Mouse (Mus musculus): ENCODE results near the gene St3gal3. TPM values are rescaled to one million over a fixed set of nuclear protein-coding genes. Genes with fewer than 3 reads are reported as not detected.
A peak's percentile ranks its signal among the peaks of the same experiment; 100 is the strongest.

The St3gal3 gene
- polyA plus RNA-seq, 1 experiment from 2014 or later: 7.3 TPM

DNA sequence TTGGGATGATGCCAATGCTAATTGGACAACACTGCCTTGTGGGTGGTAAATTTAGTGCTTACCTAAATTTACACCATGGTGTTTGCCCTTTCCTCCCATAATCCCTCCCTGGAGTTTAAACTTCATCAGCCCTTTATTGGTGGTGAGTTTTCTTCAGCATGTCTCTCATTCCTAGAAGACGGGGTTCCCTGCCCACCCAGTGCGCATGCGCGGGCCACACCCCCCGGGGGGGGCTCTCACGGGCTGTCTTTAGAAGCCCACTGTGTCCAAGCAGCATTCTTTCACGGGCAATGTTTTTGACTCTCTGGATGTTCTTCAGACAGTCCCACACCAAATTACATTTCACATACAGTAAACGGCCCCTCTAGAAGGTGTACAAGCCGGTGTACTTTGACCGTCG lies 44.3 kb downstream of the St3gal3 start:
- no peak for ATAC-seq (ENCODE audit: insufficient number of reproducible peaks, low FRiP score, low TSS enrichment, low read depth)
- no peak overlapping the region for H3K9ac ChIP-seq (ENCODE audit: low read length)

DNA sequence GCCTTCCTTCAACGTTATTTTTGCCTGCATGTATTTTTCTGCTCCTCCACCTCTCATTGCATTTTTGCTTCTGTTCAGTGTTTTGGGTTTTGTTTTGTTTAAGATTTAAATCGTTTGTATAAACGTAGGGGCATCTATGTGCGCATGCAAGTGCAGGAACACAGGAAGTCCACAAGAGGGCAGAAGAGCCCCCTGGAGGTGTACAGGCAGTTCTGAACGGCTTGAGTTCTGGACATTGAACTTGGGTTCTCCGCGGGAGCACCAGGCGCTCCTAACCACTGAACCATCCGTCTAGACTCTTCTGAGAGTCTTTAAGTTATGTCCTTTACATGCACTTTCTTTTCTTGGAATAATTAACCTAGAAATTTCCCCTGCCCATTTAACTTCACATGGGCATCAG lies 44.8 kb downstream of the St3gal3 start:
- Histone ChIP-seq H3K4me2 (ENCODE audit: low read depth, severe bottlenecking) (no peak overlapping the region), H3K9ac (ENCODE audit: low read length) (no peak overlapping the region), H3K9me3 (ENCODE audit: control insufficient read depth, low read length) (no peaks in the 10 kb centered on the region), H3K27me3 (ENCODE audit: control insufficient read depth, insufficient read depth, low read length) (no peaks in the 10 kb centered on the region), H3K36me3 (ENCODE audit: control insufficient read depth, insufficient read depth, low read length) (no peaks in the 10 kb centered on the region), H3K4me3 (ENCODE audit: low read depth, low read length) (no peak overlapping the region), H3K4me1 (ENCODE audit: control insufficient read depth, insufficient read depth, low read length) (no peaks in the 10 kb centered on the region), H3K27ac (replicated peaks; ENCODE audit: low read depth, low read length) (no peak overlapping the region)
- no peak for ATAC-seq (ENCODE audit: insufficient number of reproducible peaks, low FRiP score, low TSS enrichment, low read depth)
- DNase-seq (ENCODE audit: low spot score): peak; percentile 41
- 59% methylated on average over 9 of the region's 9 CpGs for WGBS

More for the DNA sequence above, 44.3 kb downstream of the St3gal3 start:
- Histone ChIP-seq H3K4me2 (ENCODE audit: low read depth, severe bottlenecking) (no peak overlapping the region), H3K4me3 (ENCODE audit: low read depth, low read length) (no peak overlapping the region), H3K9me3 (ENCODE audit: control insufficient read depth, low read length) (no peaks in the 10 kb centered on the region), H3K36me3 (ENCODE audit: control insufficient read depth, insufficient read depth, low read length) (no peaks in the 10 kb centered on the region), H3K27me3 (ENCODE audit: control insufficient read depth, insufficient read depth, low read length) (no peaks in the 10 kb centered on the region), H3K27ac (replicated peaks; ENCODE audit: low read depth, low read length) (no peak overlapping the region), H3K4me1 (ENCODE audit: control insufficient read depth, insufficient read depth, low read length) (no peaks in the 10 kb centered on the region)
- 91% methylated on average over 11 of the region's 11 CpGs for WGBS
- no peak for DNase-seq (ENCODE audit: low spot score)

DNA sequence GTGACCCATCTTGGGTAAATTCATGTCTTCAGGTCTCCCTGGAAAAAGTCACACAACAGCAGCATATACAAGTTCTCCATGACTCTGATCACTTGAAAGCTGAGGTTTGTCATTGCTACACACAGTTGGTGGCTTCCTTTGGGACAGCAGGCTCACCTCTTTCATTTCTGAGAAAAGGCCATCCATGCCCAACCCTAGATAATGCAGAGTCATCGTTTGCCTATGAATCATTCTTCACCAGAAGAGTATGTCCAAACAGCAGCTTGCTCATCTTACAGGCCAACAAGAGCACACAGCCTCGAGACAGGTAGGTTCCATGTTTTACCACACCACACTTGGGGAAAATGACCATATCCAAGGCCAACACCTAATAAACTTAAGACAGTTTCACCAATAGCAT lies 45.9 kb downstream of the St3gal3 start:
- H3K4me1 ChIP-seq (ENCODE audit: control insufficient read depth, insufficient read depth, low read length): no peaks in the 10 kb centered on the region
- H3K27me3 ChIP-seq (ENCODE audit: control insufficient read depth, insufficient read depth, low read length): no peaks in the 10 kb centered on the region
- H3K9ac ChIP-seq (ENCODE audit: low read length): no peak overlapping the region
- H3K36me3 ChIP-seq (ENCODE audit: control insufficient read depth, insufficient read depth, low read length): no peaks in the 10 kb centered on the region
- no peaks in the 10 kb centered on the region for H3K9me3 ChIP-seq (ENCODE audit: control insufficient read depth, low read length)
- WGBS: 81% methylated on average over 2 of the region's 2 CpGs
- no peak overlapping the region for H3K4me2 ChIP-seq (ENCODE audit: low read depth, severe bottlenecking)
- H3K4me3 ChIP-seq (ENCODE audit: low read depth, low read length): no peak overlapping the region
- H3K27ac ChIP-seq (replicated peaks; ENCODE audit: low read depth, low read length): no peak overlapping the region
- ATAC-seq (ENCODE audit: insufficient number of reproducible peaks, low FRiP score, low TSS enrichment, low read depth) (no peak), DNase-seq (ENCODE audit: low spot score) (no peak)

DNA sequence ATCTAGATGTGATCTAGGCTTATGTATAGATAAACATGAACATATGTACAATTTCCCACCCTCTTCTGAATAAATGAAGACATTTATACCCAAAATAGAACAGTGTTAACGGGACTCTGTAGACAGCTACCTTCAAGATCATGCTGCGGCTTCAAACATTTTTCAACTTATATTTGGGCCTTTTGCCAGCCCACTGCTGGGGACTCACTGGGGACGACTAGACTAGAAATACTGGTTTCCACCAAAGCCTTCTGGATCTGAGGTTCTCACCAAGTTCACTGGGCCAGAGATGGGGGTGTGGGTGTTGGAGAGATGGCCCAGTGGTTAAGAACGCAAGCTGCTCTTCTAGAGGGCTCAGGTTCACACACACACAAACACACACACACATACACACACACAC lies 49.7 kb downstream of the St3gal3 start:
- WGBS: 70% methylated on average over 4 of the region's 4 CpGs
- no peaks in the 10 kb centered on the region for H3K36me3 ChIP-seq (ENCODE audit: control insufficient read depth, insufficient read depth, low read length)
- H3K27ac ChIP-seq (replicated peaks; ENCODE audit: low read depth, low read length): no peak overlapping the region
- no peaks in the 10 kb centered on the region for H3K27me3 ChIP-seq (ENCODE audit: control insufficient read depth, insufficient read depth, low read length)
- H3K9ac ChIP-seq (ENCODE audit: low read length): no peak overlapping the region
- H3K4me3 ChIP-seq (ENCODE audit: low read depth, low read length): no peak overlapping the region
- peaks cover 4% of the 10 kb centered on the region; the same call in 1 of the 2 replicates for H3K4me1 ChIP-seq (ENCODE audit: control insufficient read depth, insufficient read depth, low read length)
- H3K9me3 ChIP-seq (ENCODE audit: control insufficient read depth, low read length): no peaks in the 10 kb centered on the region
- no peak for ATAC-seq (ENCODE audit: insufficient number of reproducible peaks, low FRiP score, low TSS enrichment, low read depth)
- no peak for DNase-seq (ENCODE audit: low spot score)
- no peak overlapping the region for H3K4me2 ChIP-seq (ENCODE audit: low read depth, severe bottlenecking)

DNA sequence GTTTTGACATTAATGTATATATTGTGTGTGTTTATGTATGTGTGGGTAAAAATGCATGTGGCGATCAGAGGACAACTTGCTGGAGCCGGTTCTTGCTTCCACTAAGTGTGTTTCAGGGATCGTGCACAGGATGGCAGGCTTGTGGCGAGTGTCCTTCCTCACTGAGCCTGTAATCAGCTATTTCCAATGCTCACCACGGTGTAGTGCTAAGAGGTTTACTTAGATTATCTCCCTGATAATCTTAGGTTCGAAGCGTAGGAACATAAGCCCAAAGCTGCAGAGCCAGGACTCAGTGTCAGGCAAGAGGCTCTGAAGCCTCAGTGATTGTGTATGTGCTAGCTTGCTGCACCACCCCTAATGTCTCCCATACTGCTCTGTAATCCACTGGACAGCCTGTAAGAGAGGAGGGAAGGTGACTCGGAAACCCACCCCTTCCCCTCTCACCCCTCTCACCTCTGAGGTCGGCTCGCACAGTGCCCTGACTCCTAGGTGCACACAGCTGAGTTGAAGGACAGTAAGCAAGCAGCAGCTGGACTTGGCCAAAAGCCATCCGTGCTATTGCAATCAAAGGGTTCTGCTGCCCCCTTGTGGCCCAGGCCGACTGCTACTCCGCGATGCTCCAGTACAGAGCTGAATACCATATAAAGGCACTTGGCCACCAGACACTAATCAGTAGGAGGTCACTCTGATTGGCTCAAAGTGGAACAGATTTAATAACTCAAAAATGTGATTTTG lies 51.3 kb downstream of the St3gal3 start:
- Histone ChIP-seq H3K9me3 (ENCODE audit: control insufficient read depth, low read length) (no peaks in the 10 kb centered on the region), H3K4me2 (ENCODE audit: low read depth, severe bottlenecking) (no peak overlapping the region), H3K36me3 (ENCODE audit: control insufficient read depth, insufficient read depth, low read length) (no peaks in the 10 kb centered on the region), H3K27me3 (ENCODE audit: control insufficient read depth, insufficient read depth, low read length) (no peaks in the 10 kb centered on the region), H3K4me1 (ENCODE audit: control insufficient read depth, insufficient read depth, low read length) (peaks cover 4% of the 10 kb centered on the region; the same call in 1 of the 2 replicates), H3K9ac (ENCODE audit: low read length) (no peak overlapping the region), H3K27ac (replicated peaks; ENCODE audit: low read depth, low read length) (no peak overlapping the region), H3K4me3 (ENCODE audit: low read depth, low read length) (no peak overlapping the region)
- DNase-seq (ENCODE audit: low spot score) (peak; percentile 98), ATAC-seq (ENCODE audit: insufficient number of reproducible peaks, low FRiP score, low TSS enrichment, low read depth) (peak; percentile 84)
- 36% methylated on average over 14 of the region's 14 CpGs for WGBS

DNA sequence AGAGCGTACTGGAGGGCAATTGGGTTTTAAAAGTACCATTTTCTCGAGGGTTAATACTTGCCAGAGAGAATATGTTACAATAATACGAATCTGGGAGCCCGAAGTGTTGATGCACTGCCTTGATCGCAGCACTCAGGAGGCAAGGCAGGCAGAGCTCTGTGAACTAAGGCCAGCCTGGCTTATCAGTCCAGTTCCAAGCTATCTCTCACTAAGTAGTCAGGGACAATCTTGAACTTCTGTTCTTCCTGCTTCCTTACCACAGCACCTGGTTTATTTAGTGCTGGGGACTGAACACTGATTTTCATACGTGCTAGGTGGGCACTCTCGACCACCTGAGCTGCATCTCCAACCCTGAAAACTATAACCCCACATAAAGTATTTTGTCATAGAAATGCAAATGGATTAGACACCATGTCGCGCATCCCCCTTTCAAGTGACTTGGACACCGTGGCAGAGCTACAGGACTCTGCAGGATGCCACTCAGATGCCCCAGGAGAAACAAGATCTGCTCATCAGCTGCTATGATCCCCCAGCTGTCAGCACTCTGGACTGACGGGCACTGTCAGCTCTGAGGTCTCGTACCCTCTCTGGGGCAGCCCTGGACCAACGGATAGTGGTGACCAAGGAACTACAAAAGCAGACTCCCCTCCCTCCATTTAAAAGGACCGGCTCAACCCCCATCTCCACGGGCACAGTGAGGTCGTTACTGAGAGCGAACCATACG lies 52.9 kb downstream of the St3gal3 start:
- WGBS: 87% methylated on average over 18 of the region's 18 CpGs
- ATAC-seq (ENCODE audit: insufficient number of reproducible peaks, low FRiP score, low TSS enrichment, low read depth): no peak
- Histone ChIP-seq H3K4me3 (ENCODE audit: low read depth, low read length) (no peak overlapping the region), H3K36me3 (ENCODE audit: control insufficient read depth, insufficient read depth, low read length) (no peaks in the 10 kb centered on the region), H3K27ac (replicated peaks; ENCODE audit: low read depth, low read length) (no peak overlapping the region), H3K4me1 (ENCODE audit: control insufficient read depth, insufficient read depth, low read length) (peaks cover 10% of the 10 kb centered on the region), H3K4me2 (ENCODE audit: low read depth, severe bottlenecking) (no peak overlapping the region), H3K9me3 (ENCODE audit: control insufficient read depth, low read length) (no peaks in the 10 kb centered on the region), H3K9ac (ENCODE audit: low read length) (no peak overlapping the region), H3K27me3 (ENCODE audit: control insufficient read depth, insufficient read depth, low read length) (no peaks in the 10 kb centered on the region)
- DNase-seq (ENCODE audit: low spot score): no peak

DNA sequence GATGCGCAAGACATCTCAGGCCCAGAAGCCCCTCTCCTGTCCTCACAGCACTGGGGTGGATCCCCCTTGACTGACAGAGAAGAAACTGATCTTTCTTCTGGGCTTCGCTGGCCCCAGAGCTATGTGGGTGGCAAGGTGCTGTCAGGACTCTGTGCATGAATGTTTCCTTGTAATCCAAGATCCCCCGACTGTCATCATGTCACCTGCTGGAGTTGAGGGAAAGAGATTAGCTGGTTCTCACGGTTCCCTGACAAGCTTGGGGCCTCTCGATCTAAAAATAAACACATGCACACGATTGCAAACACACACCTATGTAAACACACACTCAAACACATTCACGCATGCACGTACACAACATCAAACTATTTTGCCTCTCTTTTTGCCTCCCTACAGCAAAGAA lies 54.2 kb downstream of the St3gal3 start:
- Histone ChIP-seq H3K4me2 (ENCODE audit: low read depth, severe bottlenecking) (no peak overlapping the region), H3K4me3 (ENCODE audit: low read depth, low read length) (no peak overlapping the region), H3K36me3 (ENCODE audit: control insufficient read depth, insufficient read depth, low read length) (no peaks in the 10 kb centered on the region), H3K9ac (ENCODE audit: low read length) (no peak overlapping the region), H3K4me1 (ENCODE audit: control insufficient read depth, insufficient read depth, low read length) (peaks cover 10% of the 10 kb centered on the region), H3K27me3 (ENCODE audit: control insufficient read depth, insufficient read depth, low read length) (no peaks in the 10 kb centered on the region), H3K9me3 (ENCODE audit: control insufficient read depth, low read length) (no peaks in the 10 kb centered on the region), H3K27ac (replicated peaks; ENCODE audit: low read depth, low read length) (no peak overlapping the region)
- WGBS: 83% methylated on average over 8 of the region's 8 CpGs
- DNase-seq (ENCODE audit: low spot score) (no peak), ATAC-seq (ENCODE audit: insufficient number of reproducible peaks, low FRiP score, low TSS enrichment, low read depth) (no peak)

DNA sequence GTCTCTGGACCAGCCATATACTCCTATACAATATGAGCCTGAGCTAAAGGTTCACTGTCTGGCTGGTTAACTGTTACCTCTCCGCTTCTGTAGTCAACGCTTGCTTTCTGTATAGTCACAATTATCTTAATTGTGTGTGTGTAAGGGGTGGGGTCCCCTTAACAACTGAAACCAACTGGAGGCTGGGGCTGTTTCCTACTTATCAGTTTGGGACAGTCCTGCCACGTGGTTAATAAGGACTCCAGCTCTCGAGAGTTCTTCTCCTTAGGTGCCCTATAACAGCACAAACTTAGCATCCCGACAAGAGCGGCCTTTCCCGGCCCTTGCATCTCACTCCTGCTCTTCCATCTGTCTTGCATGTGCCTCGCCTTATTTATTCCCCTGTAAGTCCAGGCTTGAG lies 55.5 kb downstream of the St3gal3 start:
- WGBS: 84% methylated on average over 8 of the region's 8 CpGs
- H3K27ac ChIP-seq (replicated peaks; ENCODE audit: low read depth, low read length): no peak overlapping the region

More for the DNA sequence above, 55.5 kb downstream of the St3gal3 start:
- Histone ChIP-seq H3K36me3 (ENCODE audit: control insufficient read depth, insufficient read depth, low read length) (no peaks in the 10 kb centered on the region), H3K4me2 (ENCODE audit: low read depth, severe bottlenecking) (no peak overlapping the region), H3K9me3 (ENCODE audit: control insufficient read depth, low read length) (no peaks in the 10 kb centered on the region), H3K27me3 (ENCODE audit: control insufficient read depth, insufficient read depth, low read length) (no peaks in the 10 kb centered on the region), H3K9ac (ENCODE audit: low read length) (no peak overlapping the region), H3K4me3 (ENCODE audit: low read depth, low read length) (no peak overlapping the region), H3K4me1 (ENCODE audit: control insufficient read depth, insufficient read depth, low read length) (peaks cover 10% of the 10 kb centered on the region)
- no peak for ATAC-seq (ENCODE audit: insufficient number of reproducible peaks, low FRiP score, low TSS enrichment, low read depth)
- no peak for DNase-seq (ENCODE audit: low spot score)
